Mouse (Mus musculus): ENCODE data around the gene Wwc1.
A peak's percentile ranks its signal among the peaks of the same experiment; 100 is the strongest.
"Not testable (repeated sequence)": the region's sequence is repeated elsewhere in the genome, so short reads cannot be mapped to it uniquely, and the experiment has no call there.

Gene Wwc1

DNA sequence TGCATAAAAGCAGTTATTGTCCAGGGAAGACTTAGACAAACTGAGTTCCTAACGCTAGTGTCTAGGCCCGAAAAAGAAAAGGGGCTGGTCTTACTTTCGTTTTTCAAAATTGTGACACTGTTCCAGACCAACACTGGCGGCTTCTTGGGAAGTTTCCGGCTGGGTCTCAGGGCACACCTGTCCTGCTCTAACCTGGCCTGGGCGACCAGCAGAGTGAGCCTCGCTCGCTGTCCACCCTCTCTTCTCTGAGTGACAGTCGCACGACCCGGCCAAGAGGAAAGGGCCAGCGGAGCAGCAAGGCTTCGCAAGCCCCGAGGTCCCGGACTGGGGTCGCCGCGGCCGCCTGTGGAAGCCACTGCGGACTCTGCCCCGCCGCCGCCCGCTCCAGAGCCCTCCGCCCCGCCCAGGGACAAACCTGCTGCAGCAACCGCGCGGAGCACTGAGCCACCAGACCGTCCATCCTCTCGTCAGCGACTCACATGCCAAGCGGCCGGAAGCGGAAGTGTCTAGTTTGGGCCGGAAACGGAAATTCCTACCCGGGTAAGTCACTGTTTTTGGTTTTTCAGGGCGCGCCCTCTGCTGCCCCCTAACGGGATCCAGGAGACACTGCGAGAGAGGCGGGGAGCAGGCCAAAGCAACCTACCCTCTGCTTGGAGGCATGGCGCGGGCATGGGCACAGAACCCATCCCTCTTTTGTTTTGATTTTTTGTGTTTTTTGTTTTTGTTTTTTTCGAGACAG is 146.1 kb downstream of the Wwc1 start, which contains the start of gene Rars:
Gene Rars, minus strand, starts transcription at position 485 of the 739 bp plus-strand sequence.
- peak; percentile 90 for DNase-seq

DNA sequence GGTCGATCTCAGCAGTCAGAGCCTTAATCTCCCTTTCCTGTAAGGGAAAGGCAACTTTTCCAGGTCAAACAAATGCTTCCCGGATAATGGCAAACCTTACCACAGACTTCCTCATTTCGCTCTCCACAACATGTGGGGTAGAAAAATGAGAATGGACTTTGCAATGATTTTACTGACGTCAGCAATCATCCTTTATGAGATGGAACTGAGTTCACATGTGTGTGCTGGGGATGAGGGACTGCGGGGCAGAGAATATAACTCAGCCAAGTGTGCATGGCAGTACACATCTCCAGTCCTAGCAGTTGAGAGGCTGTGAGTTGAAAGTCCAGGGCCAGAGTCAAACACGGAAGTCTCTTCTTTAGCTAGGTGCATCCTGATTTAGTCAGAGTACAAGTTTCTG is 147.1 kb downstream of the Wwc1 start:
- no peak for DNase-seq

DNA sequence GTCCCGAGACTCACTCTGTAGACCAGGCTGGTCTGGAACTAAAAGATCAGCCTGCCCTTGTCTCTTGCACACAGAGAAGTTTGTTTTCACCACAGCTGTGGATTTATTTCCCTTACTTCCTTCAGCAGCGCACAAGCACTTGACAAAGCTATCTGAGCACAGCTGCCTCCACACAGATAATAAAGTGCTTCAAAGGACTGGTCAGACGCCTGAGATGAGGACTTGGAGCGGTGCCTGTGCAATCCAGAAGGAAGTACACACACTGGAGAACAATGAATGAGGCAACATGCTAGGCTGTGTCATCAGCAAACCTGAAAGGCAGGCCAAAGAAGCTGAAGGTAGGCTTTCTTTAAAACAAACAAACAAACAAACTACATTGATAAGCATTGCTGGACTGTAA is 148.2 kb downstream of the Wwc1 start:
- no peak for DNase-seq

DNA sequence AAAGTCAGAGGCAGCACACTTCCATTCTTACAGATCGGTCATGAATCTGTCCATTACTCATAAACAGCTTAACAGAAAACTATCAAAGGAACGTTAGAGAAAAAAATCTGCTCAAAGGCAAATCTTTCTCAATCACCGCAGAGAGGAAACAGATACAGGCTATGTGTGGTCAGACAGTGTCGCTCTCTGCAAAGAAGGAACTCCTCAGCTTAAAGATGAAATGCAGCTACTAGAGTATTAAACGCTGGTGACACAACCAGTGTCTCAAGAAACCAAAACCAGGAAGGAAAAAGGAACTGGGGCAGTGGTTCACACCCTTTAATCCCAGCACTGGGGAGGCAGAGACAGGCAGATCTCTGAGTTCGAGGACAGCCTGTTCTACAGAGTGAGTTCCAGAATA is 152.6 kb downstream of the Wwc1 start:
- no peak for DNase-seq

DNA sequence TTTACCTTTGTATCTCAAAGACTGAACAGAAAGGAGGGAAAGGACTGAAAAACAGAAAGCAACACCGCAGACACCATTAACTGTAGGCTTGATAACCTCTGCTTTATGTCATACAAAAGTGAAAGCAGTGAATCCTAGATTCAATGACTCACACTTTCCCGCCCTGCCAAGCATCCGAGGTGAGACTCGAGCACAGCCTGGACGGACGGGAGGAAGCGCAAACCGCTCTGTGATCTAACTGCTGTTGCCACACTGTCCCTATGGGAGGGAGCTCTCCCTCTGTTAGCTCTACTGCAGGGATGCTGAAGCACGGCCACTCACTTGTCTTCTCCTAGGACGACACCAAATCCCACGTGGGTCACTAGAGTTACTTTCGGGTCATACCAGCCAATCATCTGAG is 164.0 kb downstream of the Wwc1 start:
- DNase-seq, result no peak

DNA sequence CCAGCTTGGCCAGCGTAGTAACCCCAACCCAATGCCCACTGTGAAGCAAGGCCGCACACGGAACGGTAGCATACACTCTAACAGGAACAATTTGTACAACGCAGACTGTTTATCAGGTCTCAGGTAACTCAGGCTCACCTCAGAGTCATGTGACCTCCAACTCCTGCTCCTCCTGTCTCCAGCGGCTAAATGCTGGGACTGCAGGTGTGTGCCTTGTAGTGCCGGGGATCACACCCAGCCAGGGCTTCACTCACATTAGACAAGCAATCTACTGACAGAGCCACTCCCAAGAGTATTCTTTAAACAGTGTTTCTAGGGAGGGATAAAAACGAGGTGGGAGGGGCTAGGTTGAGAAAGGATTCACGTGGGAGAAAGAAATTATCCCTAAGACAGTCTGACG is 168.9 kb downstream of the Wwc1 start:
- DNase-seq, result no peak

DNA sequence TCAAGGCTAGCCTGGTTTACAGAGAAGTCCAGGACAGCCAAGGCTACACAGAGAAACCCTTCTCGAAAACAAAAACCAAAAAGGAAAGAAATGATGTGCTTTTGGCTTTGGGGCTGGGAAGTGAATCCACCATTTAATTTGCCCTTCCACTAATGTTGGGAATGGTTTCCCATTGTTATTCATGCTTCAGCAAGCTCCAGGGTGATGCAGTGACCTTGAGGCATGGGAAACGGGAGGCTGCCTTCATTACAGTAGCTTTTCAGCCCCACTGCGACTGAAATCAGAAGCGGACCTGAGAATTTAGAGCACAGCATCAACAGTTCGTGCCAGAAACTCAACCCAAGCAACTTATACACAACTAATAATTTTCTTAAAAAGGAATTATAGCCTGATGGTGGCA is 179.0 kb downstream of the Wwc1 start:
- DNase-seq, result no peak

DNA sequence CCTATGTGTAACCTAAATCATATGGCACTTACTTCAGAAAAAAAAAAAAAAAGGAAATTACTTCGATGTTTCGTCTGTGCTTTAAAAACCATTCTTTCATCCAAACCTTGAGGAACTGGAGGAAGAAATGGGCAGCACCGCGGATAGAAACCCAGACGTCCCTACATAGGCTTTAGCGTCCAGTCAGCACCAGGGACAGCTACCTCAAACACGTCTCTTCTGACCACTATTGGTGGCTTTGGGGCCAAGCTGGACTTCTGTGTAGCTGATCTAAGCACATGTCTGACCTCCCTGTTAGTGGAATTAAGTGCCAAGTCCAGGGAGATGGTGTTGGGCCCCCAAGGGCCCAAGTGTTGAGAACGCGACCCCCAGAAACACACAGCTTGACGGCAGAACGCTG is 181.5 kb downstream of the Wwc1 start, which contains the start of gene Fbll1:
Gene Fbll1, minus strand, starts transcription at position 11 of the 400 bp plus-strand sequence.
- peak; percentile 29 for DNase-seq

DNA sequence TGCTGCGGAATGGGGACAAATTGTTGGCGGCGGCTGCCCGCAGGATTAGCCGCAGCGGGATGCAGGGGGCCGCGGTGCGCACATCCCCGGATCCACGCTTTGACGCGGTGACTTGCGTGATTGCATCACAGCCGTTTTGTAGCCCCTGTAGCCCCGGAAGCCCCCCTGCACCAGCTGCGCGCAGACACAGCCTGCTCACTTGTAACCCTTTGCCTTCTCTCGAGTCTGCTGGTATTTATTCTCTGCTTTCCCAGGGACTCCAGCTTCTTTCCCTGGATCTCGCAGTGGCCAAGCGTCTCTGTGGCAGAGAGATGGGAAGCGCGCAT is 181.9 kb downstream of the Wwc1 start:
- peak; percentile 75 for DNase-seq

DNA sequence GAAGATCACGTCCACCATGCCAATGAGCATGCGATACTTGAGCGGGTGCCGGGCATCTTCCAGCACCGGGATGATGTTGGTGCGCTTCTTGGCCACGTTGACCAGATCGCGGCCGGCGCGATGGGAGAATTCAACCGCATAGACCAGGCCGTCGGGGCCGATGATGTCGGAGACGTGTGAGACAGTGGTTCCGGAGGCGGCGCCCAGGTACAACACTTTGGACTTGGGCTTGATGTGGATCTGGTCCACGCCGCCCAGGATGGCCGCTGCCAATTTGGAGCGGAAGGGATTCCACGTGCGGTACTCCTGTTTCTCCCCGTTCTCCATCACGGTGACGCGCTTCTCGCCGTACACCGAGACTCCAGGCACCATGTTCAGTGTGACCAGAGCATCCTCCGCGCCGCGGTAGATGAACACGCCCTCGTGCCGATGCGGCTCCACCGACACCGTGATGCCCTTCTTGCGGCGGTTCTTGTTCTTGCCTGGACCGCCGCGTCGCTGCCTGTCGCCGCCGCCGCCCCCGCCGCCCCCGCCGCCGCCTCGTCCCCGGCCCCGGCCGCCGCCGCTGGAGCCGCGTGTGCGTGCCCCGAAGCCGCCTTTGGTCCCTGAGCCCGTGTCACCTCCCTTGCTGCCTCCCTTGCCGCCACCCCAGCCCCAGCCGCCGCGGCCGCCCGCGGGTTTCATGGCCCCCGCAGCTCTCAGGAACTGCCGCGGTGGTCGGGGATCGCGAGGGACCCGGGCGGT is 182.4 kb downstream of the Wwc1 start:
- peak; percentile 51 for DNase-seq

DNA sequence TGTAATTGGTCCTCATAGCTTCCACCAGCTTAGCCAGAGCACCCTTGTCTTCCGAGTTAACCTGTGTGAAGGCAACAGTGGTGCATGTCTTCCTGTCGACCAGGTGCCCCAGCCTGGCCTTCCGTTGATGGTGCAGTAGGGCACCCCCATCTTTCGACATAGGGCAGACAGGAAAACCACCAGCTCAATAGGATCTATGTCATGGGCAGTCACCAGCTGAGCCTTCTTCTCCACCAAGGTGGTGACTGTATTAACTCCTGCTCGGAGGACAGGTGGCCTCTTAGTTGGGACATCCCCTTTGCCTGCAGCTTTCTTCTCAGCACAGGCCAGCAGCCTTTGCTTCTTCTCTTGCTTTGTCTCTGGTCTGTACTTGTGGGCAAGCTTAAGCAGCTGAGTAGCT is 187.5 kb downstream of the Wwc1 start:
- DNase-seq, result not testable (repeated sequence)

DNA sequence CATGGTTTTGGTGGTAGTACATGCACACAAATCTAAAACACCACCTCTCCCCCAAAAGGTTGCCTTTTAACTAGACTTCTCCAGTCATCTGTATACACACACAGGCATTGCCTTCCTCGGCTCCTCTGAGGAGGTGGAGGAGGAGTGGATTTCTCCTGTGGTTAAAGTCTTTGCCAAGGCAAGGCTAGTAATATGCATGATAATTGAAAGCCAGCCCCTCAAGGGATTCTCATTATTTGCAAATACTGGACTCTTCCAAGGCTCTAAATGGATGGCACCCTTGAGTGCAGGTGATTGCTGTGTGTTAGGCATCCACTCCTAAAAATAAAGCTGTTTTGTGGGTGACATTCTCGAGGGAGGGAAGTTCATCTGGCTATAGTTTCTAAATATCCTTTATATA is 191.9 kb downstream of the Wwc1 start:
- no peak for DNase-seq

Measured in cerebellum, adult 11-12 months (tissue).